Mouse (Mus musculus): Measurements from ENCODE around the gene Krtap4-6.
A peak's percentile ranks its signal among the peaks of the same experiment; 100 is the strongest.
"Not testable (repeated sequence)": the region's sequence is repeated elsewhere in the genome, so short reads cannot be mapped to it uniquely, and the experiment has no call there.

The Krtap4-6 gene

DNA sequence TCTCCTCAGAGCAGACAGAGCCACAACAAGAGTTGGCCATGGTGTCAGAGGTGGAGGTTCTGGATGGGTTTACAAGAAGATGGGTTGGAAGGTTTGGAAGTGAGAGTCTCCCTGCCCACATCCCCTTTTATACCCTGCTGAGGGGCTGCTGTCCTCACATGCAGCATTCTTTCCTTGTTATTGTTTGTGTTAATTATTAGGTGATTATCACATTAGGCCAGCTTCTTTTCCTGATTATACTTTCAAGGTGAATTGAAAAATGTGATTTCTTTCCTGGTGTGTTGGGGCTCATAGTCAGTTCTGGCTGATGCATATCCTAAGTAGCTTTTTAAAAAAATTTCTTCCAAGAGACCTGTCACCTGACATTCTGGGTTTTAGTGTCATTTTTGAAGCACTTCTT lies at the start of gene Krtap4-6:
Krtap4-6 (minus strand) TSS at position 101 of the 400 bp plus-strand sequence.
- DNase-seq (ENCODE audit: low spot score in 2 of 2): no peak

GRCm38 (mm10) chr11:99690463-99690862 lies 24.7 kb upstream of the Krtap4-6 start, which contains the start of gene Gm14190:
Gm14190 (minus strand) TSS chr11:99690740.
- no peak for DNase-seq (ENCODE audit: low spot score in 2 of 2)

DNA sequence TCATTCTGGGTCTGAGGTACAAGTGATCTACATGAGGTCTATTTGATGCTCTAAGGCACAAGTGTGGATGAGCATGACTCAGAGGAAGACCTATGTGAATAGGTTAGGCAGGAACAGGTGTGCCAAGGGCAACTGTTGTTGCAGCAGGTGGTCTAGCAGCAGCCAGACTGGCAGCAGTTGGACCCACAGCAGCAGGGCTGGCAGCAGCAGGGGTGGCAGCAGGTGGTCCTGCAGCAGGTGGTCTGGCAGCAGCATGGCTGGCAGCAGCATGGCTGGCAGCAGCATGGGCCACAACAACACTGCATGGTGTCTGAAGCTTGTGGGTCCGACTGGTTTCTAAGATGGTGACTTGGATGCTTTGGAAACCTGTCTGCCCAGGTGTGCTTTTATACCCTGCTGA lies 19.5 kb upstream of the Krtap4-6 start:
- DNase-seq (ENCODE audit: low spot score in 2 of 2): not testable (repeated sequence)

GRCm38 (mm10) chr11:99683481-99683880 lies 17.7 kb upstream of the Krtap4-6 start:
- no peak for DNase-seq (ENCODE audit: low spot score in 2 of 2)

DNA sequence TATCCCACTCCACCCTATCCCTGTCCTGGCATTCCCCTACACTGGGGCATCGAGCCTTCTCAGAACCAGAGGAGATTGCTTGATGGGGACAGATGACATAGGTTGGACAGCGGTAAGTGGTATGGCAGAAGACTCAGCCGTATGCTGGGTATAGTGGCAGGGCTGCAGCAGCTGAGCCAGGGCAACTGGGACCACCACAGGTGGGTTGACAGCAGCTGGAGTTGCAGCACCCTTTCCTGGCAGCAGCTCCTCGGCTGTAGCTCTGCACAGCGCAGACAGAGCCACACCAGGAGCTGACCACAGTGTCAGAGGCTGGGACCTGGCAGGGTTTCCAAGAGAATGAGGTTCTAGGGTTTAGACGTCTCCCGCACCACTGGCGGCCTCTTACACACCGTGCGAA lies 3.0 kb downstream of the Krtap4-6 start:
- DNase-seq (ENCODE audit: low spot score in 2 of 2): no peak

DNA sequence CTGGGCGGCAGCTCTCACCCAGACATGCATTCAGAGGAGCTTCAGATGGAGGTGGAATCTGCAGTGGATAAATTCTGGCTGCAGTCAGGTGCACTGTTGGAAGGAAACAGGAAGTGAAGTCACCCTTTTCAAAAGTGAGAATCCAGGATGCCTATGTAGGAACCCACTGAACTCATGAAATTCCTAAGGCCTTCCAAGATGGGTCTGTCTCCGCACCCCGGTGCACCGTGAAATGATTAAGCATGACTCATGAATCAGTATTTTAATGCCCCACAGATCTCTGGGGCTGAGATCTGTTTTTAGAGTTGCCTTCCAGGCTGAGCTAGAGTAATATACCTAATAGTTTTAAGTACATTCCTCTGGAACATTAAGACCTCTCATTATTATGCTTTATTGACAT lies 6.5 kb downstream of the Krtap4-6 start:
- no peak for DNase-seq (ENCODE audit: low spot score in 2 of 2)

DNA sequence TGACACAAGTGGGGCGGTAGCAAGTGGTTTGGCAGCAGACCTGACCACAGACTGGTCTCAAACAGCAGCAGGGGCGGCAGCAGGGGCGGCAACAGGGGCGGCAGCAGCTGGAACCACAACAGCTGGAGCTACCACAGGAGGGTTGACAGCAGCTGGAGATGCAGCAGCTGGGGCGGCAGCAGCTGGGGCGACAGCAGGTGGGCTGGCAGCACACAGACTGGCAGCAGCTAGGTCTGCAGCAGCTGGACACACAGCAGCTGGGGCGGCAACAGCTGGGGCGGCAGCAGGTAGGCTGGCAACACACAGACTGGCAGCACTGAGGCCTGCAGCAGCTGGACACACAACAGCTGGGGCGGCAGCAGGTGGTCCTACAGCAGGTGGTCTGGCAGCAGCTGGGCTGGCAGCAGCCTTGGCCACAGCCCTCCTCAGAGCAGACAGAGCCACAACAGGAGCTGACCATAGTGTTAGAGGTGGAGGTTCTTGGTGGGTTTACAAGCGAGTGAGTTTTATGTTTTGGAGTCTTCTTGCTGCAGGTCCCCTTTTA lies 7.2 kb downstream of the Krtap4-6 start, which contains the start of gene Gm11563:
Gm11563 (minus strand) TSS at position 494 of the 544 bp plus-strand sequence.
- not testable (repeated sequence) for DNase-seq (ENCODE audit: low spot score in 2 of 2)

DNA sequence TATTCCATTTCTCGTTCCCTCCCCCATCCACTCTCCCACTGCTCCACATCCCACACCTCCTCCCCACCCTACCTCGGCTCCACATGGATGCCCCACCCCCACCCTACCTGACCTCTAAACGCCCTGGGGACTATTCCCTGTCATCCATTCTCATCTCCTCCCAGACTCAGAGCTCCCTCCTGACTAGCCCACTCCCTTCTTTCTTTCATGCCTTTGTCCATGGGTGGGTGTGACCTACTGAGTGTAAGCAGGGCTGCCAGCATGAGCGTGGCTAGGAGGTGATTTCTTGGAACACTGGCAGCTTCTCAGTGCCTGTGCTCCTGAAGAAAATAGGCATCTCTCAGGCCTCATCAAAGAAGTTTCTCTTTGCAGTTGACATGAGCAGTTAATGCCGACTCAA lies 8.7 kb downstream of the Krtap4-6 start:
- no peak for DNase-seq (ENCODE audit: low spot score in 2 of 2)

DNA sequence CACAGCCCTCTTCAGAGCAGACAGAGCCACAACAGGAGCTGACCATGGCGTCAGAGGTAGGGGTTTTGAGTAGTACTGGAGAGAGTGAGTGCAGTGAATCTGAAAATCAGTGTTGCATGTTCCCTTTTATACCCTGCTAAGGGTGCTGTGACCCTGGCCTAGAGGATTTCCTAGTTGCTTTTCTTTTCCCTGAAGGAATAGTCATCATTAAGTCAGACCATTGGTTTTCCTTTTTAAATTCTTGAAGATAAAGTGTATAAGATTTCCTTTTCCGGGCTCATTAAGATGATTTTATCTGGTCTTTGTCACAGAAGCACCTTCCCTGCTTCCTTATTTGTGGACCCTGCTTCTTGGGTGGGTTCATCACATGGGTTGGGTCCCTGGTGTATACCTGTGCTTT lies 15.6 kb downstream of the Krtap4-6 start, which contains the start of gene Gm11555:
Gm11555 (minus strand) TSS at position 101 of the 400 bp plus-strand sequence.
- no peak for DNase-seq (ENCODE audit: low spot score in 2 of 2)

- DNase-seq (ENCODE audit: low spot score in 2 of 2): no peak
Measured at GRCm38 (mm10) chr11:99646444-99646843, 19.3 kb downstream of the Krtap4-6 start.

DNA sequence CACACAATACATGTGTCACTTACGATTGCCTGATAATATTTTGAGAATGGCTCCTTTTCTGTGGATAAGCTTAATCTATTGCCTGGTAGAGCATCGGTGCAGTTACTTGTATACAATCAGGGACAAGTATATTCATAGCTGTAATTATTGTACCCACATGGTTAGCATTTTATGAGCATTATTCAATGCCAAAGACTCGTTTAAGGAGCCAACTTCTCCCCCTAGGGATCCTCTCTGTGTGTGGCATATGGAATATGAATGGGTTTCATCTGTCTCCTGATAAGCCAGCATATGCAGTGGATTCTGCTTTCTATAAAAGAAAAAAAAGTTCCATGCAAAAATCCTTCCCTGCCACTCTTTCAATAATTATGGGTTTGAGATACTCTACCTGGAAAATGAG lies 21.4 kb downstream of the Krtap4-6 start:
- no peak for DNase-seq (ENCODE audit: low spot score in 2 of 2)

GRCm38 (mm10) chr11:99643635-99644139 lies 22.1 kb downstream of the Krtap4-6 start, which contains the start of gene Krtap4-7:
Krtap4-7 (minus strand) TSS chr11:99644089.
- not testable (repeated sequence) for DNase-seq (ENCODE audit: low spot score in 2 of 2)

GRCm38 (mm10) chr11:99640926-99641325 lies 24.8 kb downstream of the Krtap4-6 start:
- DNase-seq (ENCODE audit: low spot score in 2 of 2): no peak

GRCm38 (mm10) chr11:99637086-99637485 lies 28.7 kb downstream of the Krtap4-6 start:
- no peak for DNase-seq (ENCODE audit: low spot score in 2 of 2)

GRCm38 (mm10) chr11:99634653-99635134 lies 31.1 kb downstream of the Krtap4-6 start, which contains the start of gene Krtap4-2:
Krtap4-2 (minus strand) TSS chr11:99635084.
- DNase-seq (ENCODE audit: low spot score in 2 of 2): no peak

DNA sequence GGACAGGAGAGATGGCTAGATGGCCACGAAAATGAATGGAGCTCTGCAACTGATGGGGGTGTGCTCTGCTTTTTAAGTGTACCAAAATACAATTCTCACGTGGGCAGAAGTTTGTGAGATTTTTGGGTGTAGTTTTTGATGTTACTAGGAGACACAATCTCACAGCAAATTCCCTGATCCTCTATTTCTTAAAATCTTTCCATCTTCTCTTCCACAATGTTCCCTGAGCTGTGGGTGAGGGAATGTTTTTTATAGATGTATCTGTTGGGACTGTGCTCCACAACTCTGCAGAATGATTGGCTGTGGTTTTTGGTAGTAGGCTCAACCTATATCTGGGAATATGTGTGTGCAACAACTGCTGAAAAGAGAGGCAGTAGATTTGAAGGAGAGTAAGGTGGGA lies 32.5 kb downstream of the Krtap4-6 start:
- peak in 1 of 2 experiments; percentile 35 for DNase-seq (ENCODE audit: low spot score in 2 of 2)

DNA sequence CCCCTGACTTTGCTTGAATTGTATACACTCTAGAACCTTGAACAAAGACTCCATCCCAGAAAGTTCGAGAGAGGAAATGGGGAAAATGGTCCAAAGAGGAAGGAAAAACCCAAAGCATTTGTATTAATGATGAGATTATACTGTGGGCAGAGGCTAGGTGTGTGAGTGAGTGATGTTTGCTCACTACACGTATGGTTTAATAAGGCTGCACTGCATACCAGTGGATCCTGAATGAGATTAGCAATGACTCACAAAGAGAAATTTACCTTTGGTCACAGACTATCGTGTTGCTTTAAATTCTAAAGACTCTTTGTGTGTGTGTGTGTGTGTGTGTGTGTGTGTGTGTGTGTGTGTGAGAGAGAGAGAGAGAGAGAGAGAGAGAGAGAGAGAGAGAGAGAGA lies 34.9 kb downstream of the Krtap4-6 start:
- DNase-seq (ENCODE audit: low spot score in 2 of 2): no peak

GRCm38 (mm10) chr11:99628138-99628537 lies 37.6 kb downstream of the Krtap4-6 start, which contains the start of gene Krtap4-1:
Krtap4-1 (minus strand) TSS chr11:99628238.
- DNase-seq (ENCODE audit: low spot score in 2 of 2): no peak

- no peak for DNase-seq (ENCODE audit: low spot score in 2 of 2)
Measured at GRCm38 (mm10) chr11:99620335-99620734, 45.4 kb downstream of the Krtap4-6 start, which contains the start of gene Gm11562. Gm11562 (minus strand) TSS chr11:99620435.
